Mouse (Mus musculus): ENCODE data around the gene Wdr59. TPM values are rescaled to one million over a fixed set of nuclear protein-coding genes. Genes with fewer than 3 reads are reported as not detected.

The Wdr59 gene
- polyA plus RNA-seq (2021), result 16.4 TPM

- peak; percentile 94 for DNase-seq (ENCODE audit: low read depth, low spot score)
- in situ Hi-C loops (cut with MboI; ENCODE audit: low pct_unique_long_range_greater_than_20kb), result no loop called here
- ATAC-seq, result peak; percentile 93
- ChIA-PET CTCF (interaction anchor here (0.9 kb wide), 2 partner anchors 10 to 43 kb away, joined by 3 read pairs; no protein-coding TSS in a partner anchor), POLR2A (interaction anchor here (0.5 kb wide), 1 partner anchor 10 kb away, joined by 3 read pairs; no protein-coding TSS in a partner anchor)
- TF ChIP-seq CTCF (IDR thresholded peaks at IDR 0.05), result no peak
- H3K27me3 ChIP-seq, result no peaks in the 10 kb centered on the region
Measured at GRCm38 (mm10) chr8:111521713-111522429, at the start of gene Wdr59. Gene Wdr59, minus strand, starts transcription at chr8:111522092.

GRCm38 (mm10) chr8:111571661-111572060, 49.8 kb upstream of the Wdr59 start:
- ATAC-seq, result no peak
- in situ Hi-C loops (cut with MboI; ENCODE audit: low pct_unique_long_range_greater_than_20kb), result no loop called here
- no peaks in the 10 kb centered on the region for H3K27me3 ChIP-seq
- POLR2A ChIA-PET, result interaction anchor here (0.7 to 1.1 kb wide), 3 partner anchors 20 to 378 kb away, joined by 3 to 4 read pairs (median 3); no protein-coding TSS in a partner anchor
- TF ChIP-seq CTCF (IDR thresholded peaks at IDR 0.05), result no peak
- CTCF ChIA-PET, result interaction anchor here (0.8 to 1.3 kb wide), 2 partner anchors 12 to 22 kb away, joined by 3 read pairs; no protein-coding TSS in a partner anchor
- no peak for DNase-seq (ENCODE audit: low read depth, low spot score)

- in situ Hi-C loops (cut with MboI; ENCODE audit: low pct_unique_long_range_greater_than_20kb), result no loop called here
- no peaks in the 10 kb centered on the region for H3K27me3 ChIP-seq
- POLR2A ChIA-PET, result no interaction called here
- ATAC-seq (no peak), DNase-seq (ENCODE audit: low read depth, low spot score) (no peak)
- TF ChIP-seq CTCF (IDR thresholded peaks at IDR 0.05), result no peak
- CTCF ChIA-PET, result interaction anchor here (1.3 kb wide), 1 partner anchor 23 kb away, joined by 3 read pairs; no protein-coding TSS in a partner anchor
Measured at GRCm38 (mm10) chr8:111570432-111570831, 48.5 kb upstream of the Wdr59 start.

GRCm38 (mm10) chr8:111569926-111570325, 48.0 kb upstream of the Wdr59 start:
- ATAC-seq, result no peak
- in situ Hi-C loops (cut with MboI; ENCODE audit: low pct_unique_long_range_greater_than_20kb), result no loop called here
- CTCF ChIA-PET, result no interaction called here
- POLR2A ChIA-PET, result no interaction called here
- no peak for TF ChIP-seq CTCF (IDR thresholded peaks at IDR 0.05)
- no peak for DNase-seq (ENCODE audit: low read depth, low spot score)
- no peaks in the 10 kb centered on the region for H3K27me3 ChIP-seq

- ATAC-seq, result no peak
Measured at GRCm38 (mm10) chr8:111568029-111568428, 46.1 kb upstream of the Wdr59 start.

GRCm38 (mm10) chr8:111567571-111567970, 45.7 kb upstream of the Wdr59 start:
- no peaks in the 10 kb centered on the region for H3K27me3 ChIP-seq
- no peak for DNase-seq (ENCODE audit: low read depth, low spot score)
- CTCF ChIA-PET, result no interaction called here
- in situ Hi-C loops (cut with MboI; ENCODE audit: low pct_unique_long_range_greater_than_20kb), result no loop called here
- no peak for ATAC-seq
- POLR2A ChIA-PET, result no interaction called here
- no peak for TF ChIP-seq CTCF (IDR thresholded peaks at IDR 0.05)

More at GRCm38 (mm10) chr8:111568029-111568428, 46.1 kb upstream of the Wdr59 start:
- ChIA-PET POLR2A (interaction anchor here (0.6 kb wide), 1 partner anchor 86 kb away, joined by 3 read pairs; no protein-coding TSS in a partner anchor), CTCF (no interaction called here)
- no peaks in the 10 kb centered on the region for H3K27me3 ChIP-seq
- TF ChIP-seq CTCF (IDR thresholded peaks at IDR 0.05), result no peak
- in situ Hi-C loops (cut with MboI; ENCODE audit: low pct_unique_long_range_greater_than_20kb), result no loop called here
- DNase-seq (ENCODE audit: low read depth, low spot score), result no peak

GRCm38 (mm10) chr8:111566326-111566725, 44.4 kb upstream of the Wdr59 start:
- no peaks in the 10 kb centered on the region for H3K27me3 ChIP-seq
- no peak for ATAC-seq

GRCm38 (mm10) chr8:111565784-111566191, 43.9 kb upstream of the Wdr59 start:
- in situ Hi-C loops (cut with MboI; ENCODE audit: low pct_unique_long_range_greater_than_20kb), result no loop called here
- ChIA-PET CTCF (interaction anchor here (1.0 kb wide), 1 partner anchor 16 kb away, joined by 3 read pairs; no protein-coding TSS in a partner anchor), POLR2A (no interaction called here)
- no peaks in the 10 kb centered on the region for H3K27me3 ChIP-seq
- DNase-seq (ENCODE audit: low read depth, low spot score), result no peak
- TF ChIP-seq CTCF (IDR thresholded peaks at IDR 0.05), result no peak
- no peak for ATAC-seq

More at GRCm38 (mm10) chr8:111566326-111566725, 44.4 kb upstream of the Wdr59 start:
- CTCF ChIA-PET, result no interaction called here
- in situ Hi-C loops (cut with MboI; ENCODE audit: low pct_unique_long_range_greater_than_20kb), result no loop called here
- POLR2A ChIA-PET, result no interaction called here
- no peak for DNase-seq (ENCODE audit: low read depth, low spot score)
- TF ChIP-seq CTCF (IDR thresholded peaks at IDR 0.05), result no peak

GRCm38 (mm10) chr8:111564093-111564492, 42.2 kb upstream of the Wdr59 start:
- in situ Hi-C loops (cut with MboI; ENCODE audit: low pct_unique_long_range_greater_than_20kb), result no loop called here
- ChIA-PET CTCF (interaction anchor here (0.8 to 1.1 kb wide), 3 partner anchors 11 to 18 kb away, joined by 3 to 4 read pairs (median 3); no protein-coding TSS in a partner anchor), POLR2A (no interaction called here)
- DNase-seq (ENCODE audit: low read depth, low spot score) (no peak), ATAC-seq (no peak)
- TF ChIP-seq CTCF (IDR thresholded peaks at IDR 0.05), result no peak
- H3K27me3 ChIP-seq, result no peaks in the 10 kb centered on the region

- no peak for DNase-seq (ENCODE audit: low read depth, low spot score)
Measured at GRCm38 (mm10) chr8:111563687-111564086, 41.8 kb upstream of the Wdr59 start.

GRCm38 (mm10) chr8:111563075-111563474, 41.2 kb upstream of the Wdr59 start:
- in situ Hi-C loops (cut with MboI; ENCODE audit: low pct_unique_long_range_greater_than_20kb), result no loop called here
- H3K27me3 ChIP-seq, result no peaks in the 10 kb centered on the region
- DNase-seq (ENCODE audit: low read depth, low spot score) (no peak), ATAC-seq (no peak)
- no peak for TF ChIP-seq CTCF (IDR thresholded peaks at IDR 0.05)
- ChIA-PET CTCF (interaction anchor here (0.7 to 1.1 kb wide), 2 partner anchors 12 to 250 kb away, joined by 3 read pairs; no protein-coding TSS in a partner anchor), POLR2A (interaction anchor here (0.6 kb wide), 1 partner anchor 26 kb away, joined by 8 read pairs; no protein-coding TSS in a partner anchor)

More at GRCm38 (mm10) chr8:111563687-111564086, 41.8 kb upstream of the Wdr59 start:
- no peaks in the 10 kb centered on the region for H3K27me3 ChIP-seq
- ATAC-seq, result no peak
- in situ Hi-C loops (cut with MboI; ENCODE audit: low pct_unique_long_range_greater_than_20kb), result no loop called here
- no peak for TF ChIP-seq CTCF (IDR thresholded peaks at IDR 0.05)
- POLR2A ChIA-PET, result no interaction called here
- CTCF ChIA-PET, result interaction anchor here (0.8 to 1.1 kb wide), 2 partner anchors 12 to 18 kb away, joined by 3 read pairs; no protein-coding TSS in a partner anchor

Measured in Patski (cell line).